Mouse (Mus musculus): ENCODE results near the gene Hivep2. TPM values are rescaled to one million over a fixed set of nuclear protein-coding genes. Genes with fewer than 3 reads are reported as not detected.

Gene Hivep2
- 10 to 100 TPM; 23.3 to 26.6 TPM for total RNA-seq (2021)
- long read RNA-seq, experiment 1, partial matches to known transcripts, result 0 of 2 reads
- long read RNA-seq, experiment 1, other reads (novel, unspliced or antisense), result 2 of 2 reads
- long read RNA-seq, experiment 2, partial matches to known transcripts, result 2 of 4 reads
- long read RNA-seq, experiment 2, other reads (novel, unspliced or antisense), result 2 of 4 reads

DNA sequence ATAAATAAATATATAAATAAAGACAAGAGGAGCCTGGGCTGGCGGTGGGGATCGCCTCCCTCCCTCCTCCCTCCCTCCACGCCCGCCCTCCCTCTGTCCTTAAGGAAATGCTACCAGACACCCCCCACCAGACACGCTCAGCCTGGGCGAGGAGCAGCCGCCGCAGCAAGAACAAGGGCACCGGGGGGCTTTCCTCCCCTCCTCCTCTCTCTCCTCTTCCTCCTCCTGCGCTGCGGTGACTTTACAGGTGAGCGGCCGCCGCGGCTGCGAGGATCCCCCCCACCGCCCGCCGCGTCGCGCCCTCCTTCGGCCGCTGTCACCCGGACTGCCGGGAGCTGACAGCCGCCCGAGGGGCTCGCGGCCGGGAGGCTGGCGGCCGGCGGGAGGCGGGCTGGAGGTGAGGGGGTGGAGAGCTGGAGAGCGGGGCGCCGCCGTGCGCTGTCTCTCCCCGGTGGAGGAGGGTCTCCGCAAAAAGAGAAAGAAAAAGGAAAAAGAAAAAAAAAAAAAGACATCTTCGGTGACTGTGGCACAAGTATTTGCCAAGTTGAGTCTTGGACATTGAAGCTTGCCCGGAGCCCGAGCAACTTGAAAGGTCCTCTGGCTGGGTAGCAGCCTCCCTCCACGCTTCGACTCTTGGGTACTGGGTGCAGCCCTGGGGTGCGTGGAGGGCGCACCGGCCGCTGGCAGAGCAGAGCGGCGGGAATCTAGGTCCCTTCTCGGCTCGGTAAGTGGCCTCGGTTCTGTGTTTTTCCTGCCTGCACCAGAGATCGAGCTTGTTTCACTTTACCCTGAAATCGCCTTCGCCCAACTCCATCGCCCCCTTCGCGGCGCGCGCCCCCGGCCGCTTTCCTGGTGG is at the start of gene Hivep2:
Gene Hivep2 (plus strand): TSS at position 102 of the 856 bp plus-strand sequence.
- DNase-seq (ENCODE audit: low spot score in 2 of 2), result peak; percentile 11 to 42

DNA sequence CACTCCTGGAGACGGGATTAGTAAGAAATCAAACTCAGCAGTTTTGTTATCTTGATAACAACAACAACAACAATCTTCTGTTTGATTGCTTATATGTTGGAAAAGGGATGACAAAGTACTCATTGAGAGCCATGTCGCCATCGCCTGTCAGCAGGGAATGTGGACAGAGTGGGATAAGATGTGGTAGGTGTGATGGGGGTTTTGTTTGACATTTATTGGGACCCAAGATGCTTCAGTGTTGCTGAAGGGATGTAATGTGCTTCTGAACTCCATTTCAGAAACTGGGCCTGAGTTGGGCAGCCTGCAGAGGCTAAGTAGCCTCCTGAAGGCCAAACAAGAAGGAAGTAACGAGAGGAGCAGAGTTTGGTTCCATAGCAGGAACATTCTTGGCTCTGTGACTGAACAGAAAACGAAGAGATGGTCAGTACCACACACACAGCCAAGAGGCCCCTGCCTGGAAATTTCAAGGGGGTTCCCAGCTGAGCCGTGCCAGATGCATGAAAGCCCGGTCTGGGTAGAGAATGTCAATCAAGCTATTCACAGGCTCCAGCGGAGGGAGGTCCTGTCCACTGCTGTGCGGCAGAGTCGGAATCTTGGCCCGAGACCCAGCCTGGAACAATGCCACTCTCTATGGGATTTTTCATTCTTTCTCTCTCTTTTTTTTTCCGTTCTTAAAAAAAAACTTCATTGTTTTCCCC is 49.1 kb upstream of the Hivep2 start:
- DNase-seq (ENCODE audit: low spot score in 2 of 2), result no peak

DNA sequence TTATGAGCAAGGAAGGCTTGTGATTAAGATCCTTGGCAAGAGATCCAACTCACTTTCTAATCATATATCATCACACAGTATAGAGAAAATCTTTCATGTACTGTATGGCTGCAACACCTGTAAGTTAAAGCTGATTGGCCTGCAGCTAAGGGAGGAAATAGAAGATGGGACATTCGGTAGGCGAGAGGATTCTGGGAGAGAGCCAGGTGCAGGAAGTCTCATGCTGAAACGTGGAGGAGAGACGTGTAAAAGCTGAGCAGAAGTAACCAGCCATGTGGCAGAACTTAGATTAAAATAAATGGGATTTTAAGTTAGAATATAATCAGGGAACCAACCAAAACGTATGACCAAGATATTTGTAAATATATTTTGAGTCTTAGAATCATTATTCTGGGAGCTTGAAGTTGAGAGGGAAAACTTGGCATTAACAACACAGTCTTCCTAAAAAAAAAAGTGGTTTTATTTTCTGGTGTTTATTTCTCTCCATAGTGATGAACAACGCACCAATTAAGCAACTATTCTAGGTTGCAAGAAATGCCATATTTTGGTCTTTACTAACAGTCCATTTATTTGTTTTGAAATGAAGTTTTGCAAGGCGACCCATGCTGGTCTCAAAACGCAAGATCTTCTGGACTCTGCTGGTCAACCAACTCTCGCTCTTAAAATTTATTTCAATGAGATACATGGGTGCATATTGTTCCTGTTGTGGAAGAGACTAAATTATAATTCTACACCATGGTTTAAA is 44.1 kb upstream of the Hivep2 start:
- no peak for DNase-seq (ENCODE audit: low spot score in 2 of 2)

DNA sequence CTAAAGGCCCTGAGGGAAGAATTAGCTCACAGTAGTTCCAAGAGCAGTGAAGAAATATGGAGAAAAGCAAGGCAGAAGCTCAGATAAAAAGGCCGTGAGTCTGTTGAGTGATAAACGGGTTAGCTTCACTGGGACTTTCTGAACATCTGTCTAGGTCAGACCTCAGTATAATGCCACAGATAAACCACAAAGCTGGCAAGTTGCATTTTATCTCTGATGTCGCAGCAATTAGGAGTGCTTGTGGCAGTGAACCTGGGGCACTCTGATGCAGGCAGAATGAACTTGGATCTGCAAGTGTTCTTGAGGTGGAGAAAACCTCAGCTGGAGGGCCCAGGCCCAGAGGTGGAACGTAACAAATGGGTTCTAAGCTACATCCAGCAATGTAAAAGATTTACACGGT is 36.6 kb upstream of the Hivep2 start:
- DNase-seq (ENCODE audit: low spot score in 2 of 2), result no peak

DNA sequence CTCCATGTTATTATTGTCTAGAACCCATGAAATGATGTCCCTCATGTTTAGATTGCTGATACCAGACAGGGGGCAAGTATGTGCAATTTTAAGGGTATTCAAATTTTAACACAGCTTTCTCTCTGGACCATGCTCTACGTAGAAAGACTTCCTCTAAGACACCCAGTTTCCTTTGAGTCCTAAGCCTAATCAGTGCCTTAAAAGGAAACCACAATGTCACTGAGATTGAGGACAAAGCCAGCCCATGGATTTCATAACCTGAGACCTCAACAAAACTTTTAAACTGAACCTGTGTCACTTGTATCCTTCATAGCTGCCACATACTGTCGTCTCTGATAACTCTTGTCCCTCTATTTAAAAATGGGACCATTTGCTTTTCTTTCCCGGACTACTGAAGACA is 33.7 kb upstream of the Hivep2 start:
- DNase-seq (ENCODE audit: low spot score in 2 of 2), result no peak

DNA sequence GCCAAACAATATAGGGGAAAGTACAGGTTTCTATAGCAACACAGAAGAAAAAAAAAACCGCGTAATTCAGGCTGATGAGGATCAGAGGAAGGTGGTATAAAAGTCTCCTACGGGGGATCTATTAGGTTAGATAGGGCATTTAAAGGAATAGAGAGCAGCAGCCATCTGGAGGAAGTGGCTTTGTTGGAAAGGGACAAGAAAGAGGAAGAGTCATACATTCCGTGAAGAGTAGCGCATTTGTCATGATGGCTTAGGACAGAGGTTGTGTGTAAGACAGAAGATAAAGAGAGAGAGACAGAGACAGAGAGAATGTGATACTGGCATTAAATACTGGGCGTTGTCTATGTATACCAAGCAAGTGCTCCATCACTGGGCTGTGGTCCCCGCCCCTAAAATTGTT is 32.6 kb upstream of the Hivep2 start:
- DNase-seq (ENCODE audit: low spot score in 2 of 2), result no peak

GRCm38 (mm10) chr10:13935646-13936045 is 30.2 kb upstream of the Hivep2 start:
- no peak for DNase-seq (ENCODE audit: low spot score in 2 of 2)

DNA sequence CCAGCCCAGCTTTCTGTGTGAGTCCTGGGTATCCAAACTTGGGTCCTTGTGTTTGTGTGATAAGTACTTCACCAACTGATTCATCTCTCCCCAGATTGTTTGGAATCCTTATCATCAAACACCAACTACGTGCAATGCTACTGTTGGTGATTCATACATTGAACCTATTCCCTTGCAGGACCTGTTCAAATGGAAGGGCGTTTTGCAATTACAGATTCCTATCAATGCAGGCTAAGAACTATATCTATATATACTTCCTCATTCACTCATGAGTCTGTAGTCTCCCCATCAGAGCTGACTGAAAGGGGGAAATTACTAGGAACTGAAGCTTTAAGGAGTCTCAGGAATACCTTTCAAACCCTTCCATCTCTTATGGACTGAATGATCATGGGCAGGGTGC is 24.5 kb upstream of the Hivep2 start:
- no peak for DNase-seq (ENCODE audit: low spot score in 2 of 2)

GRCm38 (mm10) chr10:13943706-13944105 is 22.2 kb upstream of the Hivep2 start:
- no peak for DNase-seq (ENCODE audit: low spot score in 2 of 2)

GRCm38 (mm10) chr10:13946498-13946897 is 19.4 kb upstream of the Hivep2 start:
- DNase-seq (ENCODE audit: low spot score in 2 of 2), result no peak

DNA sequence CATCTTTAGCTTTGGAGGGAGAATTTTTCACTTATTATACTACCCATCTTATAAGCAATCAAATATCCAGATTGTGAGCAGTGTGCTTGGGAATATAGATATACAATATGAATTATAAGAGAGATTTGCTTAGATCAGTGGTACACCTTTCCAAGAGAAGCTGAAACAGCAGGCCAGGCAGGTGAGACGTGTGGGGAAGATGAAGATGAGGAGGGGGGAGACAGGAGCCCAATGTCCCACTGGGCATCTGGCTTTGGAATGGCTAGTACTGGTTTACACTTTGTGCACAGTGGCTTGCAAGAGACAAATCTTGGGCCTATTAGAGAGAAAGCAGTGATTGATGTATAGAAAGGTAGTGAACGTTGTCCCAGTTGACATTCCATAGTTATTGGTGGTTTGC is 2.9 kb upstream of the Hivep2 start:
- no peak for DNase-seq (ENCODE audit: low spot score in 2 of 2)

- no peak for DNase-seq (ENCODE audit: low spot score in 2 of 2)
Measured at GRCm38 (mm10) chr10:13963908-13964500, 1.9 kb upstream of the Hivep2 start.

DNA sequence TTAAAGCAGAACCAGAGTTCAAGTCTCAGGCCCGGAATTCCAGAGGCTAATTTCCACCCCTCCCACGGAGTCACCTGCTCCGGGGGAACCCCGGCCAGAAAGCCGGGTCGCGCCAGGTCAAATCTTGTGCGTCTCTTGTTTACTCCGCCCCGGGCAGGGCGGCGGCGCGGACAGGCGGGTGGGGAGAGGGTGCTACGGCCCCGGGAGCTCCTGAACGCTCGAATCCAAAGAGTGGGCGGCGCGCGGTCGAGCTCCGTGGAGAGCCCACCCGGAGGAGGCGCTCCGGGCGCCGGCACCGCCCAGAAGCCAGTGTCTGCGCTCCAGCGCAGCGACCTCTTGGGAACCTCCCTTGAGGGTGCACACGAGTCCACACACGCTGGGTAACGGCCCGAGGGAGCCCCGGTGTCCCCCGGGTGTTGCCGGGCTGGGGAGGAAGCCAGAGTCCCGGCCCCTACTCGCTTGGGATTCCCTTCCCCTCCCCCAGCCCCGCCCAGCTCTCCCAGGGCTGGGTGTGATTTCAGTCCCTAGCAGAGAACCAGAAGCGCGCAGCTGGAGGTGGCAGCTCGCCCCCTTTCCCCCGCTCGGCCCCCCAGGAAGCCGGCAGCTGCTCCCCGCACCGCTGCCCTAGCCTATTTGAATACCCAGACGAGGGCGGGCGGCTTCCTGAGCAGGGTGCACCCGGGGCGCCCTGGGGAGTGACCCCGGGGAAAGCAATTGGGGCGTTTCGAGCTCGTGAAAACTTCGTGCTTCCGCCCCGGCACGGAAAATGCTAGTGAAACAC is 1.2 kb upstream of the Hivep2 start:
- peak; percentile 74 to 83 for DNase-seq (ENCODE audit: low spot score in 2 of 2)

DNA sequence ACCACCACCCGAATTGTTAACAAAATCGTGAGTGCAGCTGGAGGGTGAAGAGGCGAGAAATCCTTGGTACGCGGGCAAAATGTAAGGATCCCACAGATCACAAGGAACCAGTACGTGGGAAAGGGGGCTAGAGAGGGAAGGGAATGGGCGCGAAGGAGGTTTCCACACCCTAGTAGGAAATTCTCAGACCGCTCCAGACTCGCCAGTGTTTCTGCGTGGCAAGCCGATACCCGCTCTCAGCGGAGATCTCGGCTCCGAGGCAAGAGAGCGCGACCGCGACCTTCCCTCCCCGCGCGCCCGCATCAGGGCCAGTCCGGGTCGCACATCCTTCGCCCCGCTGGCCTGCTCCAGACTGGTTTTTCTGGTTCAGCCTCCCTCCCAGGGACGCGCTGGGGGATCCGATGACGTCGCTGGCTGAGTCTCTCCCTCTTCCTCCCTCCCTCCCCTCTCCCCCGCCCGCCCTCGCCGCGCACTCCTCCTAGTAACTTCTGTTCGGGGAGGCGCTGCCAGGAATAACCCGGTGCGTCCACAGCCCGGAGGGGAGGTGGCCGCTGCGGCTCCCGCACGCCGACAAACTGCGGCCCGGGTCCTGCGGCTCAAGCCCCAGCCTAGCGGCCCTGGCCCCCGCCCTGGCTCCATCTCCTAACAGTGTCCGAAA is 430 bp upstream of the Hivep2 start:
- DNase-seq (ENCODE audit: low spot score in 2 of 2), result peak; percentile 66 to 81

DNA sequence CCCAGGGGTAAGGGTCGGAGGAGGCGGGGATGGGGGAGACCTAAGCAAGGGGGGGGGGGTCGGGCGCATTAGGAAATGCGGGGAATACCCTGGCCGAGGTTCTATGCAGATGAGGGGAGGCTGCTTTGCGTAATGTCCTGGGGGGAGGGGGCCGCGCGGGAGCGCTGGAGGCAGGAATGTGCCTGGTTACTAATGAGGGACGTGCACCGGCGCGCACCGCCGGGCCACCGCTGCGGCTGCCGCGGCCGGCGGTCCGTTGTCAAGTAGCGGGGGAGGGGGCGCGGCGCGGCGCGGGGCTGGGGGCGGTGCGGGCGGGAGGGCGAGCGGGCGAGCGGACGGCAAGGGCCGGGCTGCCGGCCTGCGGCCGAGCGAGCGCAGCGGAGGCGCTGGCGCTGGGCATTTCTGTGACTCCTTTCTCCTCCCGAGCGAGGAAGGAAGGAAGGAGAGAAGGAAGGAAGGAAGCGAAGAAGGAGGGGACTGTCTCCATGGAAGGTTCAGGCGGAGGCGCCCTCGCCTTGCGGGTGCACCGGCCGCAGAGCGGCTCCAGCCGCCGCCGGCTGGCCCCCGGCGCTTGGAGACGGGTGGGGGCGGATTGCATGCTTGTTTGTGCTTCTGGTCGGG is 1.1 kb downstream of the Hivep2 start:
- peak in 1 of 2 experiments; percentile 54 for DNase-seq (ENCODE audit: low spot score in 2 of 2)

- peak; percentile 52 to 69 for DNase-seq (ENCODE audit: low spot score in 2 of 2)
Measured at GRCm38 (mm10) chr10:13967451-13968233, 1.8 kb downstream of the Hivep2 start.

- DNase-seq (ENCODE audit: low spot score in 2 of 2), result no peak
Measured at GRCm38 (mm10) chr10:13968234-13968555, 2.3 kb downstream of the Hivep2 start.

GRCm38 (mm10) chr10:13968989-13969388 is 3.1 kb downstream of the Hivep2 start:
- no peak for DNase-seq (ENCODE audit: low spot score in 2 of 2)

GRCm38 (mm10) chr10:13970321-13970720 is 4.4 kb downstream of the Hivep2 start:
- no peak for DNase-seq (ENCODE audit: low spot score in 2 of 2)
